Mouse (Mus musculus): ENCODE results near the gene Atp10b.

Gene Atp10b

DNA sequence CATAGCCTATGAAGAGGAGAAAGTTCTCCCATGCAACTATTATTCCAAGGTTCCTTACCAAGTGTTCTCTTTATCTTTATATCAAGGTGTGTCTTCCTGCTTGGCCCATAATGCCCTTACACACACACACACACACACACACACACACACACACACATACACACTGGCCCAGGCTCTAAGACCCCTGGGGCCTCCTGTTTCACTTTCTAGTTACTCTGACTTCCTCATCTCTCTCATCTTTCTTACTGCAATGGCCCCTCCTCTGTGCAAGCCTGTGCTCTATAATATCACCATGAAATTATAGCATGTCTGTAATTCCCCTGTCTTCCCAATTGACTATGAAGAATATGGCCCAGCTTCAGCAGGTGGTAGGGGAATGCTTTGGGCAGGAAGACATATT, 49.7 kb downstream of the Atp10b start:
- DNase-seq (ENCODE audit: low spot score in 2 of 2), result no peak

GRCm38 (mm10) chr11:43200089-43200488, 50.4 kb downstream of the Atp10b start:
- DNase-seq (ENCODE audit: low spot score in 2 of 2), result no peak

DNA sequence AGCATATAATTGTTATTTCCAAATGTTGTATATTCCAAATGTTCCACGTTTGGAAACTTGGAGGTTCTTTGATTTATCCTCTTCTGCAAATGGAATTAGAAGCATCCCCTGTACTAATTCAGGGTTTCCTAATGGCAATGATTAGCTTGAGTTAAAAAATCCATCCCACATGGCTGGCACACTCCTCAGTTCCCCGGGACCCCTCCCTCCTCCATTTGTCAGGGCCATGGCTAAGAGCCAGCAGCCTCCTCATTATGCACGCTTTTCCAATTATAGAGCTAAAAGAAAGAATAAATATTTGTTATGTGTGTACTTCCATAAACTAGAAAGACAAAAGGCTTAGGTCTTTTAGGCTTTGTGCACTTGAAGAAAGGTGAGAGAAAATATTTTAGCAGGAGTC, 53.9 kb downstream of the Atp10b start:
- no peak for DNase-seq (ENCODE audit: low spot score in 2 of 2)

DNA sequence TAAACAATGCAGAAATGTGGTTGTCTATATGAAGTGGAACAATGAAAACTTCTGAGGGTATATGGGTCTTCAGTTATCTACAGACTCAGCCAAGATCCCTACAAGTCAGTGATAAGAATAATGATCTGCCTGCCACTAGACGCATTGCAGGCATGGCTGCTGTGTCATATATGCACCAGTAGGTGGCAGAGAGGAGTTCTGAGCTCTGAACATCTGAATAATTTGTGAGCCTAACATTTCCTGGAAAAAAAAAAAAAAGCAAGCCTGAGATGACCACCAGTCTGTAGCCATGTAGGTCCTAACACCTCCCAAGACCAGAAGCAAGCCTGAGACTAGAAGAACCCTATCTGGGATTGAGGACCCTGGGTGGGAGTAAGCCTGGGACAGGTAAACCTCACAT, 63.5 kb downstream of the Atp10b start:
- no peak for DNase-seq (ENCODE audit: low spot score in 2 of 2)

- no peak for DNase-seq (ENCODE audit: low spot score in 2 of 2)
Measured at GRCm38 (mm10) chr11:43213740-43214139, 64.1 kb downstream of the Atp10b start.

DNA sequence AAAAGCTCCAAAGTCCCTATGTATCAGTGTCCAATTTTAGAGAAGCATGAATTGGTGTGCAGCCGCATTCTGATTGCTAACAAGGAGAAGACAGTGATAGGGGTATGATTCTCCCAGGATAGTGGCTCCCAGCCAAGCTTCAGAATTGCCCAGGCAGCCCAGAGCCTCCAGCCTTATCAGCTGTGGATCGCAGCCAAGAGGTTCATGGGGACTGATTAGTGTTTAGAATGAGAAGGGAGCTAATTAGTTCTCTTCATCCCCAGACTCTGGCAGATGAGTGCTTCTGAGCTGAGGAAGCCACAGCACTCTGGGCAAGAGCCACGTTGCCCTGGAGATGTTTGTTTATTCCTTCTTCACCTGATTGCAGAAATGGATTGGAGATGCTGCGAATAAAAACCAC, 67.3 kb downstream of the Atp10b start:
- no peak for DNase-seq (ENCODE audit: low spot score in 2 of 2)

GRCm38 (mm10) chr11:43230231-43230630, 80.6 kb downstream of the Atp10b start:
- no peak for DNase-seq (ENCODE audit: low spot score in 2 of 2)

DNA sequence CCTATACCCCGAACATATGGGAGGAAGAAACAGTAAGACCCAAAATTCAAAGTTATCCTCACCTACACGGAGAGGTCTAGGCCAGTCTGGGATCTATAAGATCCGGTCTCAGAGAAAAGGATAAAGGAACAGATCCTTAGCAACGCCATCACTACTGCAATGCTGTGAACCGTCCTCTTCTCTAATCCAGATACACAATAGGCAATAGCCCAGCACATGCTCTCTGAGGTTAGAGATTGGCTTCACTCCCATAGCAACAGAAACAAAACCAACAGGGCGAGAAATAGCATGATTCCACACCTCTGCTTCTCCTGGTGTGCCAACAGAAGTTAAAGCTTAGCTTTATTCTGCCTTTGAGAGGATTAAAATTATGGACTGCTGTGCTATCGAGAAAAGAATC, 82.4 kb downstream of the Atp10b start:
- no peak for DNase-seq (ENCODE audit: low spot score in 2 of 2)

- no peak for DNase-seq (ENCODE audit: low spot score in 2 of 2)
Measured at GRCm38 (mm10) chr11:43236360-43237039, 86.8 kb downstream of the Atp10b start.

GRCm38 (mm10) chr11:43239804-43240203, 90.1 kb downstream of the Atp10b start:
- no peak for DNase-seq (ENCODE audit: low spot score in 2 of 2)

- DNase-seq (ENCODE audit: low spot score in 2 of 2), result no peak
Measured at GRCm38 (mm10) chr11:43253034-43253433, 103.4 kb downstream of the Atp10b start.

DNA sequence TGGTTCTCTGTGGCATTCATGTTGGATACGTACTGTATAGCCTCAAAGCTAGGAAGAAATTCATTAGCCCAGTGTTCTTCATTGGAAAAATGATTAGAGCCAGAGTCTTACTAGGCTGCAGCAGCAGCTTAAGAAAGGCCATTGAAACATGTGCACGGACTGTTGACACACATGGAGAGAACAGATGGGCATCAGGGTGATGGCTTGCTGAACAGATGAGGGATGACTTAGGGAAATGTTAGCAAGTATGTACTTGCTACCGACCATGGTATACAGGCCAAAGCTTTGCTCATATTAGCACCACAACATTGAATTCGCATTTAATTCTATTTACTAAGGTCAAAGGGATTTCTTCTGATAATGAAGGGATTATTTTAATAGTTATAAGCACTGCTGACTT, 105.6 kb downstream of the Atp10b start:
- no peak for DNase-seq (ENCODE audit: low spot score in 2 of 2)

DNA sequence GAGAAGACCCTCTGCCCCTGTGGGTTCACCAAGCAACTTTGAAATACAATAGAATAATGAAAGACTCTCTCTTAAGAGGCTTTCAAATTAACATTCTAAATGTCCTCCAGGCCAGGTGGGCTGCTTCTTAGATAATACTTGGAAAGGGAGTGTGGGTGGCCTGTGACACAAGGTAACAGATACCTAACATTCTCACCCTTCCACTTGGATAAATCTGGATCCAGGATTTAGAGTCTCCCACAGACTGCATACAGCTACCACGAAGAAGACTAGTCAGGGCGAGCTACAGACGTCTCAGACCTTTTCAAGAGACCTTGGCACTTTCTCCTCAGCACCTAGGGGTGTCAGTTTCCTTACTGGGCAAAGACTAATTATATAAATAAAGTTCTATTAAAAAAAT, 107.6 kb downstream of the Atp10b start:
- DNase-seq (ENCODE audit: low spot score in 2 of 2), result no peak

DNA sequence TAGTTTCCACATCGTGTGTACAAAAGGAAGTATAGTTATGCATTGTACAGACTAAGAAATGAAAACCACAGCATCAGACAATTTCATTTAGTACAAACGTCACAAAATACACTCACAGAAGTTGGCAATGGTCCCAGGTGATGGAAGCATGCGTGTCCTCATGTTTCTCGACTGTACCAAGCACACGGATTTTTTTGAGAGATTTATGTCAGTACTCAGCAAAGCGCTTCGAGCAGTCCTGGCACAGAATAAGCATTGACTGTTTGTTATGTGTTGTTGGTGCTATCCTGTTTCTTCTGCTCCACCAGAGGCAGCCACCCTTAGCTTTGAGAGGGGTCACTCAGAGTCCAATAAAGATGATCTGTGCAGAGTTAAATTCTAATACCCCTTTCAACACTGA, 108.1 kb downstream of the Atp10b start:
- no peak for DNase-seq (ENCODE audit: low spot score in 2 of 2)

DNA sequence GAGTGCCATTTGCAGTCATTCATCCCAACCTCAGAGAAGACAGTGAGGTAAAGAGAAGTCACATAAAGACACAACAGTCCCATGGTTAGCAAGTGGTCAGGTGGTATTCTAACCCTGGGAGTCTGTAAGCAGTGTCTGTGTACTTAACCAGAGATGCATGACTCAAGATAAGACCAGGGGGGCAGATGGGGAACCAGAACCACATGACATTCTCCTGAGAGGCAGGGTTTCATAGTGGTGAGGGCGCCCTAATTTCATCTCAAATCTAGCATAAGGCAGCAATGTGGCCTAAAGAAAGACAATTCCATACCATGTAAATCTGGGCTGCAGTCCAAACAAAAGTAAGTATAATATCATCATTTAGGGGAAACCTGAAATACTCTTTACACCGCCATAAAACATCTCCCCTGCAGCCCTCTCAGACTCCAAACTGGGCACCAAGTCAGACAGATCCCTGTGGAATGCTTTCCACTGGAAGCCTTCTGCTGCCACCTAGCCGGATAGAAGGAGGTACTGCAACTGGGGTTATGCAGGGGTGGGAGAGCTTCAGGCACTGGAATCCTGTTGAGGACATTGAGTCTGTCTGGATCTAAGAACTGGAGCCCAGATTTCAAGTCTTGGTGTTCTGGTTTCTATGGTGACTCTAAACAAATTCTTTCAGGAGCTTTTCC, 114.0 kb downstream of the Atp10b start:
- DNase-seq (ENCODE audit: low spot score in 2 of 2), result no peak

DNA sequence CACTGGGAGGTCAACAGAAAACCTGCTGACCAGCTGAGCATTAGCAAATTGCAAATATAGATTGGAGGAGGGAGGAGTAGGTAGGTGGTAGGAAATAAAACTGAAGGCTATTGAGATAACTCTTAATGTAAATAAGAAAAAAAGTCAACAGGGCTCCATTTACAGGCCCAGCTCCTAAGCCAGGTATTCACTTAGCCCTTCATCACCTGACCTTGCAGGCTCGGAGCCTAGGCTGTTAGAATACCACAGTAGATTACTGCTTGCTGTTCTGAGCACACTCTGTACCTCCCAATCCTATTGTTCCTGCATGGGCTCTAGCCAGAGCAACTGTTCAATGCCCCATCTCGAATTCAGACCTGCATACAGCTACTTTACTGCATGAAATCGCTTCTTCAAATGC, 117.8 kb downstream of the Atp10b start:
- DNase-seq (ENCODE audit: low spot score in 2 of 2), result no peak

DNA sequence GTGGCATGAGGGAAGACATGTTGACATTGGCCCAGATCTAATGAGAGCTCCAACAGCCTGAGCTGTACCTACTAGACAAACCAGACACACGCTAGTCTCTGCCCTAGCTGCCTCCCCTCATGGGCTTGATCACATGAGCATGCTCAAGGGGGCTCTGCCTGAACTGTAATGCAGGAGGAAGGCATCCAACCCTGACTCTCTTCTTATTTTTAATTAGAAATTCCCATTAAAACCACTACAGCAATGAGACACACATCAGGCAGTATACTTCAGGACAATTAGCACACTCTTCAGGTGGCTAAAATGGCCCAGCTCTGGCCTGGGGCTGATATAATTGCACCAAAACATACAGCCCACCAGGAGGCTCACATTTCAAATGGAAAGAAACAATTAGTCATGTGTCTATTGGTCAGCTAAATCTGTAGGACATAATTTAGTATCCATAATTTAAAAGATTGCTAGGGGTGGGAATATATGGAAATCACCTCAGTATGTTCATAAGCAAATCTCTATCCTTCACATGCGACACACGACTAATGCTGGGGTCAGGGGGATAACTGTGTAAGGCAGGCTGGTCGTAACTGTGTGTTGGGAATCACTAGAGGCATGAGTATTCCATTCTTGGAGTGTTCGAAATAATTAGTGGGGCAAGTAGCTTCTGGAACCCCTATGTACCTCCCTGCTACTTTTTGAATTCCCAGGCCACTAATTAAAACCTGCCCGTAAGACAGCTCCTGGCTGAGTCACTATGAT, 120.0 kb downstream of the Atp10b start:
- DNase-seq (ENCODE audit: low spot score in 2 of 2), result no peak

GRCm38 (mm10) chr11:43270256-43270806, 120.7 kb downstream of the Atp10b start:
- DNase-seq (ENCODE audit: low spot score in 2 of 2), result no peak

DNA sequence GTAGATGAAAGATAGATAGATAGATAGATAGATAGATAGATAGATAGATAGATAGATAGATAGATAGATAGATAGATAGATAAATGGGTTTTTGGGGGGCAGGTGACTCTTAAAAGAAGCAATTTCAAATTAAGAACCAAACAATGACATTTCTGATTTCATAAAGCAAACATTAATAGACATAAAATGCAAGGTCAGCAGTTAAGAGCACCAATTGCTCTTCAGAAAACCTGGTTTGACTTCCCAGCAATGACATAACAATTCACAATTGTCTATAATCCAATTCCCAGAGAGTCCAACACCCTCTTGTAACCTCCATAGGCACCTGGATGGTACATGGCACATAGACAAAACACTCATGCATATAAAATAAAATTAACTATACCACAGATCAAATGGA, 124.2 kb downstream of the Atp10b start:
- no peak for DNase-seq (ENCODE audit: low spot score in 2 of 2)

DNA sequence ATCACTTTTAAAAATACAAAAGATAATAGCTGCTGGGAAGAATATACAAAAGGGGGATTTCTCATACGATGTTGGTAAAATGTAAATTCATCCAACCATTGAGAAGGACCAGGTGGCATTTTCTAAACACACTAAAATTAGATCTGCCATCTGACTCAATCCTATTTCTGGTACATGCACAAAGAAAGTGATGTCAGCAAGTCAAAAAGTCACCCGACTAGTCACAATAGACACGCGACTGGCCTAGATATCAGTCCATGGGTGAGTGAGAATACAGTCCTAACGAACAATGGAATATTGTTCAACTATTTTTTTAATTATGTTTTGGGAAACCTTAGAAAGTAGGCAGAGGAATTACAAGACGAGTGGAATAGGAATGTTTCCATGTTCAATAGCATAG, 147.9 kb downstream of the Atp10b start:
- no peak for DNase-seq (ENCODE audit: low spot score in 2 of 2)

GRCm38 (mm10) chr11:43311000-43311399, 161.3 kb downstream of the Atp10b start:
- DNase-seq (ENCODE audit: low spot score in 2 of 2), result no peak
